Mouse (Mus musculus): ENCODE measurements at regions not wholly inside any gene's neighbourhood (a gene's known extent, or its start where the extent isn't known, plus 50 kb on each side); places are given as distances from the start of the nearest gene placed in this dataset.

GRCm38 (mm10) chr8:18311597-18311996, 666.5 kb downstream of the Defb40 start:
- no peak for ATAC-seq (ENCODE audit: low FRiP score)
- no peak for TF ChIP-seq CTCF (IDR thresholded peaks at IDR 0.05)
- Histone ChIP-seq H3K9ac (replicated peaks; ENCODE audit: low read length, poor library complexity, severe bottlenecking) (no peak overlapping the region), H3K27ac (ENCODE audit: low read depth, low read length) (no peak overlapping the region), H3K36me3 (ENCODE audit: insufficient read depth, low read length) (no peaks in the 10 kb centered on the region), H3K4me1 (ENCODE audit: insufficient read depth, low read length) (no peaks in the 10 kb centered on the region; the same call in 1 of the 2 replicates), H3K9me3 (ENCODE audit: low read length) (no peaks in the 10 kb centered on the region), H3K4me2 (ENCODE audit: low read depth, low read length, poor library complexity, severe bottlenecking) (no peak overlapping the region), H3K4me3 (ENCODE audit: low read depth, low read length) (no peak overlapping the region), H3K27me3 (ENCODE audit: insufficient read depth, low read length) (no peaks in the 10 kb centered on the region)
- WGBS: 81% methylated on average over 5 of the region's 5 CpGs
- DNase-seq (ENCODE audit: low spot score): no peak

GRCm38 (mm10) chr8:18310927-18311326, 667.1 kb downstream of the Defb40 start:
- no peak for TF ChIP-seq CTCF (IDR thresholded peaks at IDR 0.05)
- Histone ChIP-seq H3K4me1 (ENCODE audit: insufficient read depth, low read length) (no peaks in the 10 kb centered on the region), H3K36me3 (ENCODE audit: insufficient read depth, low read length) (no peaks in the 10 kb centered on the region), H3K9ac (replicated peaks; ENCODE audit: low read length, poor library complexity, severe bottlenecking) (no peak overlapping the region), H3K4me3 (ENCODE audit: low read depth, low read length) (no peak overlapping the region), H3K9me3 (ENCODE audit: low read length) (no peaks in the 10 kb centered on the region), H3K4me2 (ENCODE audit: low read depth, low read length, poor library complexity, severe bottlenecking) (no peak overlapping the region), H3K27ac (ENCODE audit: low read depth, low read length) (no peak overlapping the region), H3K27me3 (ENCODE audit: insufficient read depth, low read length) (no peaks in the 10 kb centered on the region)
- DNase-seq (ENCODE audit: low spot score) (peak; percentile 24), ATAC-seq (ENCODE audit: low FRiP score) (no peak)
- 37% methylated on average over 1 of the region's 1 CpGs for WGBS

GRCm38 (mm10) chr8:18287536-18288237, 690.4 kb downstream of the Defb40 start:
- DNase-seq (ENCODE audit: low spot score) (peak; percentile 58), ATAC-seq (ENCODE audit: low FRiP score) (no peak)
- H3K9ac ChIP-seq (replicated peaks; ENCODE audit: low read length, poor library complexity, severe bottlenecking): no peak overlapping the region
- no peaks in the 10 kb centered on the region for H3K4me1 ChIP-seq (ENCODE audit: insufficient read depth, low read length)
- no peaks in the 10 kb centered on the region for H3K36me3 ChIP-seq (ENCODE audit: insufficient read depth, low read length)
- no peaks in the 10 kb centered on the region for H3K9me3 ChIP-seq (ENCODE audit: low read length)
- H3K27me3 ChIP-seq (ENCODE audit: insufficient read depth, low read length): no peaks in the 10 kb centered on the region
- TF ChIP-seq CTCF (IDR thresholded peaks at IDR 0.05): no peak
- H3K27ac ChIP-seq (ENCODE audit: low read depth, low read length): no peak overlapping the region
- no peak overlapping the region for H3K4me2 ChIP-seq (ENCODE audit: low read depth, low read length, poor library complexity, severe bottlenecking)
- no peak overlapping the region for H3K4me3 ChIP-seq (ENCODE audit: low read depth, low read length)
- 75% methylated on average over 8 of the region's 8 CpGs for WGBS

- DNase-seq (ENCODE audit: low spot score): peak; percentile 53
- no peak for ATAC-seq (ENCODE audit: low FRiP score)
- no peaks in the 10 kb centered on the region for H3K4me1 ChIP-seq (ENCODE audit: insufficient read depth, low read length)
- H3K9ac ChIP-seq (replicated peaks; ENCODE audit: low read length, poor library complexity, severe bottlenecking): no peak overlapping the region
- H3K36me3 ChIP-seq (ENCODE audit: insufficient read depth, low read length): no peaks in the 10 kb centered on the region
- no peak overlapping the region for H3K27ac ChIP-seq (ENCODE audit: low read depth, low read length)
- no peaks in the 10 kb centered on the region for H3K9me3 ChIP-seq (ENCODE audit: low read length)
- no peak overlapping the region for H3K4me2 ChIP-seq (ENCODE audit: low read depth, low read length, poor library complexity, severe bottlenecking)
- no peaks in the 10 kb centered on the region for H3K27me3 ChIP-seq (ENCODE audit: insufficient read depth, low read length)
- 77% methylated on average over 4 of the region's 4 CpGs for WGBS
- TF ChIP-seq CTCF (IDR thresholded peaks at IDR 0.05): no peak
- H3K4me3 ChIP-seq (ENCODE audit: low read depth, low read length): no peak overlapping the region
Measured at GRCm38 (mm10) chr8:18279932-18280331, 698.1 kb downstream of the Defb40 start.

- no peak for TF ChIP-seq CTCF (IDR thresholded peaks at IDR 0.05)
- DNase-seq (ENCODE audit: low spot score) (peak; percentile 12), ATAC-seq (ENCODE audit: low FRiP score) (no peak)
- Histone ChIP-seq H3K4me2 (ENCODE audit: low read depth, low read length, poor library complexity, severe bottlenecking) (no peak overlapping the region), H3K27me3 (ENCODE audit: insufficient read depth, low read length) (no peaks in the 10 kb centered on the region), H3K9ac (replicated peaks; ENCODE audit: low read length, poor library complexity, severe bottlenecking) (no peak overlapping the region), H3K4me3 (ENCODE audit: low read depth, low read length) (no peak overlapping the region), H3K4me1 (ENCODE audit: insufficient read depth, low read length) (no peaks in the 10 kb centered on the region), H3K9me3 (ENCODE audit: low read length) (no peaks in the 10 kb centered on the region), H3K36me3 (ENCODE audit: insufficient read depth, low read length) (no peaks in the 10 kb centered on the region), H3K27ac (ENCODE audit: low read depth, low read length) (no peak overlapping the region)
- 65% methylated on average over 7 of the region's 7 CpGs for WGBS
Measured at GRCm38 (mm10) chr8:18268301-18268700, 709.8 kb downstream of the Defb40 start.

- Histone ChIP-seq H3K4me1 (ENCODE audit: insufficient read depth, low read length) (no peaks in the 10 kb centered on the region), H3K9me3 (ENCODE audit: low read length) (no peaks in the 10 kb centered on the region), H3K4me3 (ENCODE audit: low read depth, low read length) (no peak overlapping the region), H3K27me3 (ENCODE audit: insufficient read depth, low read length) (no peaks in the 10 kb centered on the region), H3K27ac (ENCODE audit: low read depth, low read length) (no peak overlapping the region), H3K9ac (replicated peaks; ENCODE audit: low read length, poor library complexity, severe bottlenecking) (no peak overlapping the region), H3K36me3 (ENCODE audit: insufficient read depth, low read length) (no peaks in the 10 kb centered on the region), H3K4me2 (ENCODE audit: low read depth, low read length, poor library complexity, severe bottlenecking) (no peak overlapping the region)
- TF ChIP-seq CTCF (IDR thresholded peaks at IDR 0.05): no peak
- peak; percentile 65 for DNase-seq (ENCODE audit: low spot score)
- 83% methylated on average over 7 of the region's 7 CpGs for WGBS
- no peak for ATAC-seq (ENCODE audit: low FRiP score)
Measured at GRCm38 (mm10) chr8:18258287-18258961, 719.6 kb downstream of the Defb40 start.
